In the genomic region with DNA sequence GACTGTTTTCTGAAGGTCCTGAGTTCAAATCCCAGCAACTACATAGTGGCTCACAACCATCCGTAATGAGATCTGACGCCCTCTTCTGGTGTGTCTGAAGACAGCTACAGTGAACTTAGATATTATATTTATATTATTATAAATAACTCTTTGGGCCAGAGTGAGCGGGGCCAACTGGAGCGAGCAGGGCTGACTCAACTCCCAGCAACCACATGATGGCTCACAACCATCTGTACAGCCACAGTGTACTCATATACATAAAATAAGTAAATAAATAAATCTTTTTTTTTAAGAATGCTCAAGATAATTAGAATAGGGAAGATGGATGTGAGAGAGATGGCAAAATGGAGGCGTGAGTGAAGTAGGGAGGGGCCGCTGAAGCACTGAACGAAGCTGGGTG, we compare ENCODE assay signal across 2 mouse cellular contexts. TPM values are rescaled to one million over a fixed set of nuclear protein-coding genes. Genes with fewer than 3 reads are reported as not detected.
"Had no signal": no experiment of that assay in that cellular context is flagged by ENCODE, and none has a peak within 500 bp of the region (broad histone marks: within the 10 kb centered on the region; RNA-seq: fewer than 3 reads in every experiment).

No protein-coding gene starts in this region.

RNA-seq across cellular contexts. Expression of a gene that starts 7.3 kb away (rescaled TPM):
- total RNA-seq: heart, adult 18-20 months had no signal
- polyA plus RNA-seq: erythroblast, embryonic 14.5 days had no signal
